Mouse (Mus musculus) T-helper 1 cell (primary cell): ENCODE data around the gene Ccdc81.

Experiments used
- in situ Hi-C: fragments of 300-600 bp; cut with MboI, MseI; formaldehyde crosslinking; loops from one replicate; pipeline ENCODE4 v1.15.1; 2025; ENCODE audit warnings: high pct_unique_total_duplicates

Ccdc81 gene

DNA sequence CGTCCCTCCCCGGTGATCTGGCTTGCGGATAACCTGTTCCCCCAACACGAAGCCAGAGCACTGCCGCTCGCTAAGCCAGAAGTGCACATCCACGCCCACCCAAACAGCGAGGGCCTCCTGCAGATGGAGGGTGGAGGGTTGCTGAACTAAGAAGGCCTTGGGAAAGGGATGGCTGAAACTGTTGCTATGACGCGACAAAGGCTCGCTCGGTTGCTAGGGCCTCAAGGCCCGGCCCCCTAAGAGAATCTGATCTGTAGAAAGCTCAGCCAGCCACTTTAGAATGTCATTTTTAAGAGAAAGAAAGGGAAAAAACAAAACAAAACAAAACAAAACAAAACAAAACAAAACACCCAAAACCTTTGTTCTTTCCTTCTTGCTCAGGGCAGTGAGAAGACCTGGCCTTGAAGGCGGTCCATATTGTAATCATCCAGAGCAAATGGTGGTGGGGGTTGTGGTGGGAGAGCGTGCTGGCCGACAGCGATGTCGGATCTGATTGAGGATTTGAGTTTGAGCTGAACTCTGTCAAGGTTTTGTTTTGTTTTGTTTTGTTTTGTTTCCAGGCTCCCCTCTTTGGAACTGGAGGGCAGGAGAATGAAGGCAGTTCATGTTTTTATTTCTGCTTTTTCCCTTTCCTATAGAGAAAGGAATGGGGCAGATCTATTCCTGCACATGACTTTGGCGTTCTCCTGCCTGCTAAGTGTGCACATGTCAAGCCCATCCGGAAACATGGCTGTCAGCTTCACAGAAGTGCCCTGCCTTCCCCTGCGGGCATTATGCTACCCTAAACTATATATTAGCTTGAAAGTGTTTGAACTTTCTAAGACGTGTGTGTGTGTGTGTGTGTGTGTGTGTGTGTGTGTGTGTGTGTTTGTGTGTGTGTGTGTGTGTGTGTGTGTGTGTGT lies at the start of gene Ccdc81:
TSS of gene Ccdc81 (minus strand) at position 188 of the 902 bp plus-strand sequence.
- in situ Hi-C loops: no loop called here

DNA sequence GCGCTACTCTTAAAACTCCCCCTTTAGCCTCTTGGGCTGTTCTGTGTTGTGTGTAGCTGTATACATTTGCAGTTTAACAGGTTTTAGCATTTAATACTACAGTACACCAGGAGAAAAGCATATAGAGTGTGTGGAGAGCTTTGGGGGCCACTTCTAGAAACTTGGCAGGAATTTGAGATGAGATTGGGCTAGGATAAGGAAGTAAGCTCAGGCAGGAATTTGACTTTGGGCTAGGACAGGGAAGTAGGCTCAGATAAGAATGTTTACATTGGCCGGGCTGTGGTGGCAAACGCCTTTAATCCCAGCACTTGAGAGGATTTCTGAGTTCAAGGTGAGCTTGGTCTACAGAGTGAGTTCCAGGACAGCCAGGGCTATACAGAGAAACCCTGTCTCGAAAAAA lies 46.0 kb upstream of the Ccdc81 start:
- in situ Hi-C loops: no loop called here

DNA sequence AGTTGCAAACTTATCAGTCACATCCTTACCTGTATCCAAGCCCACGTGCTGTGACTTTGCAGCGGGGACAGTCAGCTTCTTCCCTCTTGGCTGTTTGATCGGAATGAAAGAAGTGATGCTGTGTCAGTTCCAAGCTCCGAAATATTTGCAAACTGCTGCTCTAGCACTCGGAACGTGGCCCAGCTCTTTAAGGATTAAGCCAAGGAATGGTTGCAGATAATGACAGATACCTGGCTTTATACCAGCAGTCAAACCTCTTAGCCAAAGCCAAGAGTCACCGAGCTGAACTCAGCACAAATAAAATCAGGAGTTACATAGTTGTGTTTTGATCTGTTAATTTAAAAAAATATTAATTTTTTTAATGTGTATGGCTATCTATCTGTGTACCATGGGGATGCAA lies 44.6 kb upstream of the Ccdc81 start:
- in situ Hi-C loops: no loop called here

DNA sequence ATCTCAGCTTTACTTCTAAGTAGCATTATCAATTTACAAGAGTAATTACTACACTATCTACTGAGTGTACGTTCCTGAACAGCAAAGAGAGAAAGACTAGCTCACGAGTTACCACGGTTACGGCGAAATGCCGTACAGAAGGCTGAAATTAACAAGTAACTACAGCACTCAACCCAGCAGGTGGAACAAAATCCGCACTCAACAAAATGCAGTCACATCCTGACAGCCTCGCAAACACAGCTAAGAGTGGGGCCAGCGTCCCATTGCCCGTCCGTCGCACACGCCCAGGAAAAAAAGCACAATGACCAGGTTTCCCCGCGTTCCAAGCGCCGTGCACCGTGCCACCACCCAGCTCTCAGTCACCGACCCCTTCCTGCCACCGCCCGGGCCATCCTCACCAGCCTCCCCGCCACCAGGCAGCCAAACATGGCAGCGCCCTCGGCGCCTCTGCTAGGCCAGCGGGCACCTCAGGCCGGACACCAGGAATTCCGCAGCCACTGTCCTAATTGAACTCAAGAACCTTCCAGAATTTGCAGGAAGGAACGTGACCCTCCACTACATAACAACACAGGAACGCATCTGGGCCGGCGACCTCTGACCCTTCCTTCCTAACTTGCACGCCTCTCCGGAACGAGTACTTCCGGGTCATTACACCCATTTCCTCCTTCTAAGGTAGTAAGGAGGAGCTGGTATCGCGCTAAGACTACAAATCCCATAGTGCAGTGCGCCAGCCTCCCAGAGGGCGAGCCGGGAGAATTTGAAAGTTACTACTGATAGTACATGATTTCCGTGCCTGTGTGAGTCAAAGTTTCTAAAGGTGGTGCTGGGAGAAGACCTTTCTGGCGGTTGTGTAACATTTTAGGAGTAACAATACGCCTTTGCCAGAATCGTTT lies 37.4 kb upstream of the Ccdc81 start, which contains the start of gene Hikeshi:
TSS of gene Hikeshi (minus strand) at position 634 of the 893 bp plus-strand sequence.
- in situ Hi-C loops: no loop called here

DNA sequence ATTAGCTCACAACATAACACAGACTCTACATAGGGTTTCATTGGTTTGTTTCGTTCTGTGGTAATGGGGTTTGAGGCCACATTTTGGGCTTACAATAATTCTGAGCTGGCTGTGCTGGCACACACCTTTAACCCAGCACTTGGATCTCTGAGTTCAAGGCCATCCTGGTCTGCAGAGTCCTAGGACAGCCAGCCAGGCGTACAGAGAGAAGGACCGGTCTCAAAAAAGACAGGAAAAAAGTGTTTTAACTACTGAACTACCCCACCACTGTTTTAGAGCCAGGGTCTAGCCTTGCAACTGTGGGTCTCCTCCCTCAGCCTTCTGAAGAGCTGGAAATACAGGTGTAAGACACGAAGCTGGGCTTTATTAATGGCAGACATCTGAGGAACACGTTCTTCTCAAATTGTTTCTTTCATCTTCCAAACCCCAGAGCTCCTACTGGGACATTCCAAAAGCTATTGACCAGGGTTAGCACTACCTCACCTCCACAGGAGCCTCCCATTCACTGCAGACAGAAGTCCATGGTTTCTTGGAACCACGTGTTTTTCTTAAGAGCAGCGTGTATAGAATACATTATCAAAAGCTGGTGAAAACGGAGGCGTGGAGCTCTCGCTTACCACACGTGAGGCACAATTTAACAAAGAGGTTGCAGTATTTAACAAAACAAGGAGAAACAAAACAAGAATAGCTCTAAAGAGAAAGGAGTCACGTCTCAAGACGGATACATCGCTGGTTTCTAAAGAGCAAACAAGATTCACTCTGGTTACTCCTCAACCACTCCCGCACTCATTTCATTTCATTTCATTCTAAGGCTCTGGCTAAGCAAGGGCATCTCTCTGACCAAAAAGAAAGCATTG lies 36.3 kb upstream of the Ccdc81 start:
- in situ Hi-C loops: no loop called here

DNA sequence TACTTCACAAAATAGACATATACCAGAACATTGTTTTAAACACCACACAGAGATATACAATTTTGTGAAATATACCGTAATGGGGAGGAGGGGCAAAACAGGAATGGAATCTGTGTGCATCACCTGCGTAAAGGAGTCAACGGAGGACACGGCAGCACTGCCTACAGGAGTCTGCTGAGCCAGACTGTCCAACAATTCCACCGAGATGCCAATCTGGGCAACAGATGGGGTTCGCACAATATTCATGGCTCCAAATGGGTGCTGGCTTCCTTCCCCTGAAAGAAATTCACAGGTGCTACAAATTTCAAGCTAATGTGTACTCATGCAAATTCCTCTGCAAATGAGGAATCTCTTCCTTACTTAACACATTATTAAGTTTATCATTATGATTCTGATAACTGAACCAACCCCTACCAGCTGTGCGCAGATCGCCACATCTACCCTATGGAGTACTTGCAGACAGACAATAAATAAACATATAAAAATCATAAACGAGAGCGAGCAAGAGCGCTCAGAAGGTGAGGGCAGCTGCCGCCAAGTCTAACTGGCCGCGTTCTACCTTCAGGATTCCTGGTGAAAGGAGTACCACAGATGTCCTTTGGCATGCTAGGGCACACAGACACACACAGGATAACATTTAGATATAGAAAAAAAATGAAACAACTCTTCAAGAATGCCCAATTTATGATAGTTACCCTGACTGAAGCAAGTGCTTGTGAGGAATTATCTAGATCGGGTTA lies 20.2 kb upstream of the Ccdc81 start:
- in situ Hi-C loops: no loop called here

DNA sequence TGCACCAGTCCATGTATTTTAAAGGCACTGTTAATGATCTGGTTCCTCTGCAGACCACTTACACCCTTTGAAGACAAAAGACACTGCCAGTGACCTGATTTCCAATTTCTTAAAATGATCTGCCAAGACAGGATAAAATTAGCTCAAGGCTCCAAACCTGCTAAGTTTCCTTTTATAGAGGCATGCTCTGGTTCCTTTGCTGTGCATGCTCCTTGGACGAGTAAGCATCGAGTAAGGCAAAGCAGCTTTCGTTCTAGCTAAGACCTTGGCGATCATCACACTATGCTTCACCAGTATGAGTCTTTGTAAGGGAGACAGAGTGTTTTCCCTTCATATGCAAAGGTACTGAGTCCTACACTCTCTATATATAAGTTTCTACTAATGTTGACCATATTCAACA lies 14.3 kb upstream of the Ccdc81 start:
- in situ Hi-C loops: no loop called here

DNA sequence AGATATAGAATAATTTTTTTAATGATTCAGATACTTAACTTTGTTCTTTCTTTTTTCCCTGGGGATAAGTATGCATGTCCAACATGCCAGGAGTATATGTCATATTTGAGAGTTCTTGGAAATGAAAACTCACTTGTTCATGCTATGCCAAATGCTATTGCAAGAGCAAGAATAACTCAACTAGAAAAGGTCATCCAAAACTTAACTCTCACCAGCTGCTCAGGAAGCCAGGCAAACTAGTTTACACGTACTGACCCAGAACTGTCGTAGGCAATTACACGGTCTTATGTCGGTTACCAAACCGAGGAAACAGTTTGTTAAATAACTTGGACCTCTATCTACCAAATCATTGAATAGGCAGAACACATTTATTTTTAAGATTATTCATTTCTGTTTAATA lies 13.3 kb upstream of the Ccdc81 start:
- in situ Hi-C loops: no loop called here

DNA sequence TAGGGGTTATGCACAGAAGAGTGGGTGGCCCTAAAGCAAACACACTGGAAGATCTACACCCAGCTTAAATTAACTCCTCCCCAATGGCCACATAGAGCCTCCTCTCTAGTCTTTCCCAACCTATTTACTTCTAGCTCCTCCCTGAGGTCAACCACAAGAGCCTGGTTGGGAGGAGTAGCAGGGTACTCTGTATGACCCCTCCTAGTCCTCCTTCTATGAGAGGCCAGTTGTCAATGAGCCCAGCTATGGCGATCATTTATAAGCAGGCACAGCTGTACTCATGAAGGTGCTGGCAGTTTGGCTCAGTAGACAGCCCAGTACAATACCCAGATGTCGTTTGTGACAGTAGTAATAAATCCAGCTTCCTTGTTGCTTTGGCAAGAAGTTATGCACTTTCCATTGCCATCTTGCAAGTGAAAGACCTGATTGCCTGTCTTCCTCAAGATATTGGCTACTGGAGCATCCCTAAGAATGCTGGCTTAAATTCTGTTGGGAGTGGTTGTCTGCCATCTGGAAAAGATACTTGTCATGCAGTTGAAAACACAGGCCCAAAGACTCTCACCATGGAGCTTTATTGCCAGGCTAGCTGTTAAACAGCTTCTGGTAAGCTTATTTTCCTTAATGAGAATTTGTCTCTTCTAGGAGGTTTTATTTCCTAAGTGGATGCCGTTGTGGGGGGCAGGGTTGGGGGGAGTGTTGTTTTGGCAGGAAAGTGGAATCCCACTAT lies 10.2 kb upstream of the Ccdc81 start:
- in situ Hi-C loops: no loop called here

DNA sequence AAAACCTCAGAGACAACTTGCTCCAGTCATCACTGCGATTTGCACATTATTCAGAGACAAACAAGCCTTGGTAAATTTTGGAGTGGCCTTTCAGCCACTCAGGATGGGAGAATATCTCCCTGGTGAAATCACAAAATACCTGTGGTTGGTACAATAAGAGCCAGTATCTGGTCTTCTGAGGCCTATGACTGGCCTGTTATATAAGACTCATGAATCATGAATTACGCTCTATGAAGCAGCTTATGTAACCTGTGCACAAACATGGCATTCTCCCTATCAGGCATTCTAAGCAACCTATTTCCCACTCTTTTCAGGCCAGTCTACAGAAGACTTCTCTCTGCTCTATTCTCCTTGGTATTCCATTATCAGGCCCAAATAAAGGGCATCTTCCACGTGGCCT lies 8.9 kb upstream of the Ccdc81 start:
- in situ Hi-C loops: no loop called here

DNA sequence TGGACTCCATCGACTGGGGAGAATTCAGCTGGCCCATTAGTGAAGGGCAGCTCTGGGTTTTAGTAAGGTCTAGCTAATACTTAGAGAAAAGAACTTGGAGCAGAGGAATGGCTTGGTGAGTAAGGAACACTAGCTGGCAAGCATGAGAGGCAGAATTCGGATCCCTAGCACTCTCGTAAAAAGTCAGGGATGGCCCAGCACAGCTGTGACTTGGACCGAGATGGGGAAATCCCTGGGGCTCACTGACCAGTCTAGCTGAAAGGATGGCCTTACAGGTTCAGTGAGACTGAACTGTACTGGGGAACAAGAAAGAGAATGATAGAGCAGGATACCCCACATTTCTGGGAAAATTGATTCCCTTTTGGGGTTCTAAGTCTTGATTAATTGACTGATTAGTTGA lies 6.3 kb upstream of the Ccdc81 start:
- in situ Hi-C loops: no loop called here

DNA sequence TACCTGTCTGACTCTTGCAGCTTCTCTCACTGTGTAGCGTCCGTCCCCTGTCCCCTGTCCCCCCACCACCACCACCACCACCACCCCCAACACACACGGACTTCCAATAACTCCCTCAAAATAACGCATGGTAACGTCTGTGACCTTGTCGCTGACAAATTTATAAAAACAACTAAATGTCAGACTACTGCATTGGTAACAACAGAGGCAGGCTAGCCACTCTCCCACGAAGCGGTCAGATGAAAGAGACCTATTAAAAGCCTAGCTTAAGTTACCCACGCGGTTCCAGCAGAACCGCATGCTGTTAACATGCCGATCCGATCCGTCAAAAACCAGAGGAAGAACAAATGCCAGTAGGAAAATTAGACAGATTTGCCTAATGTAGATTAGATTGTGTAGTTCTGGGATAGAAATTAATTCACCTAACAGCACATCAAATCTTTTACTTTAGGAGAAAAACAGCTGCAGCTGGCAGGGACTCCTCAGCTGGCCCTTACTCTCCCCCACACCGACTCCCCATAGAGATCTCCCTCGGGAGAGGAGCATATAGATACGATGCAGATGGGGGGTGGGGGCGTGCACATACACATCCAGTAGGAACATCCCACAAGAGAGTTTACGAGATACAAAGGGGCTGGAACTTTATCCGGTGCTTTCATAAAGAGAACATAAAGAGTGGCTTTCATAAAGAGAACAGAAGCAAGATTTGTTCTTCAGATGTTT lies 5.6 kb upstream of the Ccdc81 start:
- in situ Hi-C loops: no loop called here

DNA sequence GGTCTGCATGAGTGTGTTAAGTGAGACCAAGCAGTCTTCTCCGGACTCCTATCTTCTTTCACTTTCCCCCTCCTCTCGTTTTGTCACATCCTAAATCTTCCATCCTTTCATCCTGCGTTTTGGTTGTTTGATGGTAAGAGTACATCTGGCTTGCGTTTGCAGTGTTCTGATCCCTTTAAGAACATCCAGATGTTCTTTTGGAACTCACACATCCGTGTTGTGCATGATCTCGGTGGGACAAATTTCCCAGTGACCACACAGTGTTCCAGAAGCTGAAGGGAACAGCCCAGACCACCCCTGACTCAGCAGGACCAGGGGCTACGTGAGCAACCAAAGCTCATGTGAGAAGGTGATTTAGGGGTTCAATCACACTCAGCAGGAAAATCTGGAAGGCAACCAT lies 5.0 kb upstream of the Ccdc81 start:
- in situ Hi-C loops: no loop called here

DNA sequence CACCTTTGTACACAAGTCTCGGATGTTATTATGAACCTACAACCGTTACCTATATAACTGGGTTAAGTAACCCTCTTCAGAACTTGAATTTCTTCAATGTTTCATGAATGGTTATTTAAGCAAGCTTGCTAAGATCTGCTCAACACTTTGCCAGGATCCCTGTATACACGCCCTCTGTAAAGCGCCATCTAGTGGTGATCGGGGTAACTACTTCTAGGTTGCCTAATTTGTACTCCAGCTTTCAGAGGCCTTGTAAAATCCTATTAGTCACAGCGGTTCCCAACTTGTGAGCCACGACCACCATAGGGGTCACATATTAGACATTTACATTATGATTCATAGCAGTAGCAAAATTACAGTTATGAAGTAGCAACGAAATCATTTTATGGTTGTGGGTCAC lies 4.5 kb upstream of the Ccdc81 start:
- in situ Hi-C loops: no loop called here

DNA sequence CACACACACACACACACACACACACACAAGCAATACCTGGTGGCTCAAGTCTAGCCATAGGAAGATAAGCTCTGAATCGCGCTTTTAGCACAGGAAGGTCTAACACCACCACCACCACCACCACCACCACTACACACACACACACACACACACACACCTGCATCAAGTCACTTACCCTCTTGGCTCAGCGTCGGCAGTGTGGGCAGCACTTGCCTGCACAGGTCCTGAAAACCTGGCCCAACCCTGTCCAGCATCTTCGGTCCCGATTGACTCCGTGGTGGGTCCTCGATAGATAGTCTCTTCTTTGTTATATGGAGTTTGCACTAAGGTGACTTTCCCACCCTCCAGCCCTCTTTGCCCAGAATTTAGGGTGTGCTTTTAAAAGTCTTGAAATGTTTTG lies 422 bp downstream of the Ccdc81 start:
- in situ Hi-C loops: no loop called here

DNA sequence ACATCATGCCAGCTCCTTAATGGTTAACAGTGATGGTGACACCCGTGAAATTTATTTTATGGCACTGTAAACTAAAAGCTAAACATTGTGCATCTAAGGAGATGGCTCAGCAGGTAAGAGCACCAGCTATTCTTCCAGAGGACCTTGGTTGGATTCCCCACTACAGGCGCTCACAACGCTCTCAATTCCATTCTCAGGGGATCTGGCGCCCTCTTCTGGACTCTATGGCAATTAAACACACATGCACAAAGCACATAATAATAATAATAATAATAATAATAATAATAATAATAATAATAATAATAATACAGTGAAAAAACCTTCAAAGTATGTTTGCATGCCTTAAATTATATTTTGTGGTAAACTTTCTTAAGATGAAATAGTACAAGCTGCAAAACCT lies 11.6 kb downstream of the Ccdc81 start:
- in situ Hi-C loops: no loop called here

DNA sequence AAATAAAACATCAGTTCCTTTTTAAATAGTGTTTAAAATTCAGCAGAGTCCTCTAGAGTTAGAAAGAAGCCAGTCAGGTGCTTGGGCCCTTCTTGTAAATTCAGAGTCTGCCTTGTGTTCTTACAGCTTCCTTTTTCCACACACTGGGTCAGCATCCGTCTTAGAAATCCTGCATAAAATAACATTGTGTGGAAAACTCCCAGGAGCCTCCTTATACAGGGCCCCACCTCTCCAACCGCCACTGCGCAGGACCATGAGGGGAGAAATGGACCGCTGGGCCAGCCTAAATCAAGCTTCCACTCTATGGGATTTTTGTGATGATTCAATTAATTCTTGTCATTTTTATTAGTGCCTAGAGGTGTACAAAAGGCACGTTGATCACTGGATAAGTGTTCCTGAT lies 12.0 kb downstream of the Ccdc81 start:
- in situ Hi-C loops: no loop called here

DNA sequence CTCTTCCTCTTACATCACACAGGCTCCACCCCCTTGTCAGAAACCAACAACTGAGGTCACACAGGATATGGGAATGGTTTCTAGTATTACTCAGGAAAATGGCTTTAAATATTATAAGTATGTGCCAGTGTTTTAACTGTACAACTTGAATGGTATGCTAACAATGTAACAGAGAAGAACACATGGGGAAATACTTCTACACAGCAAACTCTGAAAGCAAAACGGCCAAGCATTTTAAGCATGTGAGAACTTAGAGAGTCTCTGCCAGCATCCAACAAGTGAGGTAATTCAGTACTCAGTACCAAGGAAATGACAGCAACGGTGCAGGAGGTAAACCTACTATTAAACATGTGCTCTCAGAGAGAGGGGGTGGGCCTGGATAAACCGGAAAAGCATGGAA lies 18.9 kb downstream of the Ccdc81 start:
- in situ Hi-C loops: no loop called here

DNA sequence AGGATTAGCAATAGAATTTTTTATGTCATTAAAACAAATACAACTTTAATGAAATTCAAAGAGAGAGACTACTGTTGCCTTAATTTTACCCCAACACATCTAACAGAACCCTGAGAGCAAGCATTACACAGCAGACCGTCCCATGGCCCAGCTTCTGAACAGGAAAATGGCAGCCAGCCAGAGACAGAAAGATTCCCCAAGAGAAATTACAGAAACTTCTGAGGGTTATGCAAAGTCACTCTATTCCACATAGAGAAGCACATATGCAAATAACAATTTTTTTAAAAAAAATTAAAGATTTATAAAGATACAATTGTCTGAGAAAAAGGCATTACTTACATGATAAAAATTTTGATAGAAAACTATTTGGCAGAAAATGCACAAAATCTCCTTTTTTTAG lies 23.7 kb downstream of the Ccdc81 start:
- in situ Hi-C loops: no loop called here

DNA sequence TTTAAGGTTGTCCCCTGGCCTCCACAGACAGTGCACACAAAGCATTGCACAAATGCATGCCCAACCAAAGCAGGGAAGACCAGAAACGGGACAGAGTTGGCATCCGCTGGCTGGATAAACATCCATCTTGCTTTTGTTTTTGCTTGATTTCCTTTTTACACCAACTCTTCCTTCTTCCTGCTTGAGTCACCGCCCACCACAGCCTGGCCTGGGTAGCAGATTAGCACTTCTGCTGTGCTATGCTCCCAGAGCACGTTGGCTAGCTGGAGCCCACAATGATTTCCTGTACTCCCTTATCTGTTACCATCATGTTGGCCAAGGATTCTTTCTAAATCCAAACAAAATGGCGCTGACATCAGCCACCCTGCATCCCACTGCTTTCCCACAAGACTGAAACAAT lies 36.2 kb downstream of the Ccdc81 start:
- in situ Hi-C loops: no loop called here
